In the genomic region with DNA sequence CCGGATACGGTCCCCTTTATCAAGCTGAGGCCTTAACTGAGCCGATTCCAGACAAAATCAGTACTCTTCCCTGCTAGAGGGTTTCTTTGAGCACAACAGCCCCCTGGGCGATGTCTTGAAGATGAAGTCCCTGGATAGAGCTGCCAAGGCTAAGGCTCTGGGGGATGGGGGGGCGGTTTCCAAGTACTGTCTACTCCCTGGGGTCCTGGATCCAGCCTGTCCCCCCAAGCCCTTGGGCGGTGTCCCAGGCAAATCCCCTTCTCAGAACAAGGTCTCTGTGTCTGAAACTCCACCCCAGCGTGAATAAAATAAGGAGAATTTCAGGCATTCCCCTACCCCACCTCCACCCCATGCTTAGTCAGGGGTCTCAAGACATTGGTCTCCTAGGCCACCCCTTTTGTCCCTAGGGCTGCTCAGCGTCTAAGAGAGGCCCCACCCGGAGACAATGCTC, we compare ENCODE assay signal across 8 mouse cellular contexts. TPM values are rescaled to one million over a fixed set of nuclear protein-coding genes. Genes with fewer than 3 reads are reported as not detected.
DNase-seq lines count a peak whose midpoint lies in the region; ATAC-seq and TF ChIP-seq lines count a peak whose summit lies in the region.

No protein-coding gene starts in this region.

- DNase-seq in kidney, adult 2 months: no peak
- no peak for DNase-seq in kidney, adult 11 months
- peak; percentile 29 for DNase-seq in CD4-positive helper T cell, adult 2 months (ENCODE audit: low read depth, low spot score)
- DNase-seq in cerebellum, adult 8-10 months: peak; percentile 54
- peak; percentile 42 for DNase-seq in lung, postnatal 10 days
- no peak for DNase-seq in spleen, postnatal 36 days (ENCODE audit: low spot score in 2 of 2)
- DNase-seq in layer of hippocampus, adult 9-11 months: no peak

- H3K4me1 ChIP-seq in kidney, adult 2 months (ENCODE audit: control insufficient read depth, insufficient read depth, low read length): peaks cover 4% of the 10 kb centered on the region
- peaks cover 21% of the 10 kb centered on the region for H3K4me1 ChIP-seq in heart, embryonic 16.5 days (ENCODE audit: control insufficient read depth, insufficient read depth, low read length)

- WGBS in kidney, adult 2 months: 20% methylated on average over 9 of the region's 9 CpGs
- WGBS in heart, embryonic 16.5 days: 11% methylated on average over 9 of the region's 9 CpGs

- no peak for TF ChIP-seq POLR2A in kidney, adult 2 months (IDR thresholded peaks at IDR 0.05; ENCODE audit: low read depth, low read length)

- H3K9me3 ChIP-seq in heart, embryonic 16.5 days (replicated peaks; ENCODE audit: control insufficient read depth, low read length): no peaks in the 10 kb centered on the region

- no peak overlapping the region for H3K27ac ChIP-seq in kidney, adult 2 months (ENCODE audit: insufficient read depth, low read depth, low read length)
- peak overlapping the region; percentile 49 for H3K27ac ChIP-seq in heart, embryonic 16.5 days (ENCODE audit: low read length)

- no peaks in the 10 kb centered on the region for H3K27me3 ChIP-seq in kidney, adult 2 months (replicated peaks; ENCODE audit: control insufficient read depth, insufficient read depth, low read length)
- no peaks in the 10 kb centered on the region for H3K27me3 ChIP-seq in heart, embryonic 16.5 days (ENCODE audit: control insufficient read depth, insufficient read depth, low read length)

- TF ChIP-seq CTCF in kidney, adult 2 months (conservative IDR thresholded peaks at IDR 0.05; ENCODE audit: insufficient read depth, insufficient read length, low read depth, low read length): no peak

- peak overlapping the region; percentile 92 for H3K4me2 ChIP-seq in heart, embryonic 16.5 days (ENCODE audit: low read depth, low read length)

- no peaks in the 10 kb centered on the region for H3K36me3 ChIP-seq in kidney, adult 2 months (ENCODE audit: control insufficient read depth, insufficient read depth, low read length)
- peaks cover 3% of the 10 kb centered on the region; the same call in 1 of the 2 replicates for H3K36me3 ChIP-seq in heart, embryonic 16.5 days (ENCODE audit: control insufficient read depth, insufficient read depth)

- no peak for ATAC-seq in heart, embryonic 16.5 days (replicated peaks; ENCODE audit: extremely low read depth, insufficient read depth, low FRiP score)

- peak overlapping the region; percentile 82 for H3K9ac ChIP-seq in heart, embryonic 16.5 days (ENCODE audit: low read length)

- peak overlapping the region; percentile 58; the same call in 1 of the 2 replicates for H3K4me3 ChIP-seq in kidney, adult 2 months (ENCODE audit: insufficient read depth, low read depth, low read length)
- H3K4me3 ChIP-seq in heart, embryonic 16.5 days (ENCODE audit: low read length): peak overlapping the region; percentile 71

RNA-seq across cellular contexts. Expression of a gene that starts 1.1 kb away (rescaled TPM):
- polyA plus RNA-seq in kidney, adult 2 months (2012; rRNA removed): 6.0 and 7.9 TPM in 2 replicates
- polyA plus RNA-seq in heart, embryonic 16.5 days (2015; fragmentation: Nextera tagmentation; extraction: Ambion mirVana): 8.7 and 10.2 TPM in 2 replicates

RNA-seq across cellular contexts. Expression of a gene that starts 26.5 kb away (rescaled TPM):
- polyA plus RNA-seq in kidney, adult 2 months (2012; rRNA removed): 43.1 and 50.3 TPM in 2 replicates
- polyA plus RNA-seq in heart, embryonic 16.5 days (2015; fragmentation: Nextera tagmentation; extraction: Ambion mirVana): 15.3 and 15.9 TPM in 2 replicates

RNA-seq across cellular contexts. Expression of a gene that starts 30.8 kb away (rescaled TPM):
- 6.8 and 7.0 TPM in 2 replicates for polyA plus RNA-seq in kidney, adult 2 months (2012; rRNA removed)
- 2.5 and 3.4 TPM in 2 replicates for polyA plus RNA-seq in heart, embryonic 16.5 days (2015; fragmentation: Nextera tagmentation; extraction: Ambion mirVana)

Comparison
In these comparisons a context has a peak if more than half of its experiments do, and no peak if none do; other contexts are left out.
1. DNase-seq: peak in CD4-positive helper T cell, adult 2 months (single experiment), cerebellum, adult 8-10 months (single experiment) and lung, postnatal 10 days (single experiment); none in kidney, adult 2 months (single experiment), kidney, adult 11 months (single experiment), spleen, postnatal 36 days (0 of 2) and layer of hippocampus, adult 9-11 months (single experiment).